Mouse (Mus musculus) adipocyte (in vitro differentiated cells): ENCODE measurements around the gene Olfr1364.

ENCODE experiments used
- DNase-seq: peaks from one replicate; pipeline ENCODE4 v3.0.0-alpha.2; 2016; ENCODE audit warnings: low spot score

Olfr1364 gene

DNA sequence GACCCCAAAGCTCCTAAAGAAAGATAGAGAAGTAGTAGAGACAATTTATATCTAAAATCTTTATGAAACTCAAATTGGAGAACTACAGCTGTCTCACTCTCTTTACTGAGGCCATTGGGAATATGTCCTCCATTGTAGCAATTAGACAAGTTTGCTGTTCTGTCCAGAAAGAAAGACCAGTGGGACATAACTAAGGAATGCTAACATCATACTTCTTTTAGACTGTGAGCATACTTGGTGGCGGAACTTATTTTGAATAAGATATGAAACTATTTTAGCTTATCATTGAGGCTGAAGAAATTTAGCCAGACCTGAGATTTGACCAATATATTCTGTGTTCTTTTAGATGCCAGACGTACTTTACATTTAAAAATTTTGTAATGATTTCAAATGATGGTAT is at the start of gene Olfr1364:
Gene Olfr1364, minus strand, starts transcription at position 101 of the 400 bp plus-strand sequence.
- no peak for DNase-seq

DNA sequence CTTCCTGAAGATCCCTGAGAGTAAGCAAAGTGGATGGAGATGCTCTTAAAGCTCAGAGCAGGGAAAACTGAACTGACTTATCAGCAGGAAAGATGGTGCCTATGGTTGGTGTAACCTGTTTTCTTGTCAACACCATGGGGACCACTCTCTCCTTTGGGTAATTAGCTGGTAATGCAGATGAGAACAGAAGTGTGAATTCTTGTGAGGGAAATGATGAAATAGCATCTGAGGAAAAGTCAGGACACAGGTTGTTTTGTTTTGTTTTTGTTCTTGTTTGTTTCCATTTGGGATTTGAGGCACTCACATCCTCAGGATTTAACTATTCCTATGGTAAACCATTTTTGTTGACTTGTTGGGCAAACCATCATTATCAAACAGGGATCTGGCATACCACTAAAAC is 32.4 kb upstream of the Olfr1364 start, which contains the start of gene Olfr1362:
Gene Olfr1362, minus strand, starts transcription at position 101 of the 400 bp plus-strand sequence.
- DNase-seq = no peak

DNA sequence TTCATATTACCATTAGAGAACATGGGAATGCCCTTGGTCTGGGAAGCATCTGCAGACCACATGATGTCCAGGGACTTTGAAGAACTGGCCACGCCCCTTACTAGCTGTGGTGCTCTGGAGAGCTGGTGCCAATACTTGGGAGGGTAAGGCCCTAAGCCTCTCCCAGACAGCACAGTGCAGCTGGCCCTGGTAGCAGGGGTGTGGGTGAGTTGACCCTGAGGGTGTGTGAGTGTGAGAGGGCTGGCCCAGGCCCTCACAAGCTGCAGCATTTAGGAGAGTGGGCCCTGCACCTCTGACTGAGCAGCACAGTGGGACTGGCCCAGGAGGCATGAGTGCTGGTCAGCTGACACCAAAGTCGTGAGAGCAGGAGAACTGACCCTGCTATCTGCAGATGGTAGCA is 10.1 kb upstream of the Olfr1364 start:
- no peak for DNase-seq

- DNase-seq = no peak
Measured at GRCm38 (mm10) chr13:21559793-21560192, 21.8 kb downstream of the Olfr1364 start, which contains the start of gene Olfr1535. Olfr1535 (minus strand) TSS chr13:21559893.

- no peak for DNase-seq
Measured at GRCm38 (mm10) chr13:21550416-21551110, 31.0 kb downstream of the Olfr1364 start.

GRCm38 (mm10) chr13:21549487-21549886 is 32.1 kb downstream of the Olfr1364 start:
- no peak for DNase-seq

DNA sequence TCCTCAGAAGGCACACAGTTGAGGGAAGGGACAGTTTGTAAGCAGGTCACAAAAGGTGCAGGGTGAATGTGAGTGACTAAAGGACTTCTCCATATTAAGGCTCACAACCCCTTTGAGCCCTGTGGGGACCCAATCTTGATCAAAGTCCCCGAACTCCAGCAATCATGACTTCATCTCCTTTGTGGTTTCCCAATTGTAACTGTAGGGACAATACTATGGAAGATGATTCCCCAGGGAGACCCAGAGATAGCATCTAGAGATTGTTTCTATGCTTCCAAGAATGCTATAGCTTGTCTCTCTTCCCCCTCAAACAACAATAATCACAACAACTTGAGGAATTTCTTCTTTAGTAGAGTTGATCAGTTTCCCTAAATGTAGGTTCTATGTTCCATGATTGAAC is 38.9 kb downstream of the Olfr1364 start, which contains the start of gene Olfr1366:
Gene Olfr1366, minus strand, starts transcription at position 101 of the 400 bp plus-strand sequence.
- no peak for DNase-seq

DNA sequence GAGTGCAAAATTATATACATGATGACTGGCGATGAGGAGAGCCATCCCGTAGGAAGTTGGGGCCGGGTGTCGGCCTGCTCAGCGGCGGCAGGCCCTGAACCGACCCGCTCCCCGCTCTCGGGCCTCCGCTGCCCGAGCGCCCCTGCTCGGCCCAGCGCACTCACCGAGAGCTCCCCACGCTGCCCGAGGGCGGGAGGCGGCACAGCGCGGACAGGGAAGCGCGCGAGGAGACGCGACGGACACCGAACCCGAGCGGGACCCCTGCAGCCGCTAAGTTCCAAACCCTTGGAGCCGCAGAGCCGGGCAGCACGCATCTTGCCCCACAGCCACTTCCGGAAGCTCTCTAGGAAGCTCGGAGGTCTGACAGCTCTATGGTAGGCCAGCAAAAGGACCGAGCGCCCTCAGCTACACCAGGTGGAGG is 50.8 kb downstream of the Olfr1364 start, which contains the start of gene Zkscan8:
Gene Zkscan8, minus strand, starts transcription at position 340 of the 421 bp plus-strand sequence.
- peak; percentile 87 for DNase-seq

GRCm38 (mm10) chr13:21530136-21530535 is 51.4 kb downstream of the Olfr1364 start:
- DNase-seq = peak; percentile 10
